Mouse (Mus musculus) T-helper 17 cell (primary cell): ENCODE measurements around the gene Nipa2.

Experiments
- in situ Hi-C, 2 experiments: fragments of 300-600 bp; cut with MboI, MseI; formaldehyde crosslinking; loops; 1 replicate in 1 of 2; 2 replicates in 1 of 2; pipeline ENCODE4 v1.15.1; 2025; ENCODE audit warnings: high pct_unique_total_duplicates in 2 of 2

The Nipa2 gene

DNA sequence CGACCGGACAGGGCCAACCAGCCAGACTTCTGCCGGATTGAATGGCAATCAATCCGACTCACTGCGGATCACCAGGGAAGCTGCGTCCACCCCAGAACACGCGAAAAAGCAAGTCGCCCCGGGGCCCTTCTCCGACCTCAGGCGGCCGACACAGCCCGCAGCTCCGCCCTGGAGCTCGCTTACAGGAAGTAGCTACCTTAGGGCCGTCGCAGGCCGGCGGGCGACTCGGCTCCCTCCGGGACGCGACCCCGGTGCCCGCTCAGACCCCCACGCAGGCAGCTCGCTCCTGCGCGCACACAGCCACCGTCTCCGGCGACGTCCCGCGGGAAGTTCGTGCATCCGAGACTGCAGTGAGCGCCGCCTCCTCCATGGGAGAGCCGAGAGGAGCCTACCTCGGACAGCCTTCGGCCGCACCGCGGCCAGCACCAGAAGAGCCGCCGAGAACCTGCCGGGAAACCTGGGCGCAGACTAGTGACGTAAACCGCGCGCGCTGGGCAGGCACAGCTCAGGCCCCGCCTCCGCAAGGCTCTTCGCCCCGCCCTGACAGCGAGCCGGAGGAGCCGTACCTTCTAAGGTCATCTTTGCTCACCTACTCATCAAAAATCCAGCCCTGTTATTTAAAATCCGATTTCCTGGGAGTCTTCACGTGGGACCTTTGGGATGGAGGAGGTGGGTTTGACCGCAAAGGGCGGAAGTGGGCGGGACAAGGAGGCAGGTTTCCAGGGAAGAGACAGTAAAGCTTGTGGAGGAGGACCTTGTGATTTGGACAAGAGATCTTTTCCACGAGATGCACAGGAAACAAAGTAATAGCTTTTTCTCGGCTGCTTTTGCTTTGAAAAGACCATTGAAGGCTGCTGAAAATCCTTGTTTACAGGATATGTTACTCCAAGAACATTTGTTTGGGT, at the start of gene Nipa2:
Gene Nipa2, minus strand, starts transcription at position 473 of the 905 bp plus-strand sequence.
- in situ Hi-C loops: no loop called here

DNA sequence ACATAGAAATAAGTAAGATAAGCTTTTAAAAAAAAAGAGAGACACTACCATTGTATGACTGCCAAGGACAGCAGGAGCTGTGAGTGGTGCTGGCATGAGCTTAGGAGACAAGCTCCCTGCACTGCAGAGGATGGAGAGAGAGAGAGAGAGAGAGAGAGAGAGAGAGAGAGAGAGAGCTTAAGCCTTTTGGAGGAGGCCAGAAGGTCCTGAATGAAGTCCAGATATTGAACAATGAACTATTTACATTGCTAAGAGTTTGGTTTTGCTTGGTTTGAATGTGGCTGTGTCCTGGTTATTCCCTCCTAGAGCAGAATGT, 48.7 kb upstream of the Nipa2 start:
- in situ Hi-C loops: no loop called here

DNA sequence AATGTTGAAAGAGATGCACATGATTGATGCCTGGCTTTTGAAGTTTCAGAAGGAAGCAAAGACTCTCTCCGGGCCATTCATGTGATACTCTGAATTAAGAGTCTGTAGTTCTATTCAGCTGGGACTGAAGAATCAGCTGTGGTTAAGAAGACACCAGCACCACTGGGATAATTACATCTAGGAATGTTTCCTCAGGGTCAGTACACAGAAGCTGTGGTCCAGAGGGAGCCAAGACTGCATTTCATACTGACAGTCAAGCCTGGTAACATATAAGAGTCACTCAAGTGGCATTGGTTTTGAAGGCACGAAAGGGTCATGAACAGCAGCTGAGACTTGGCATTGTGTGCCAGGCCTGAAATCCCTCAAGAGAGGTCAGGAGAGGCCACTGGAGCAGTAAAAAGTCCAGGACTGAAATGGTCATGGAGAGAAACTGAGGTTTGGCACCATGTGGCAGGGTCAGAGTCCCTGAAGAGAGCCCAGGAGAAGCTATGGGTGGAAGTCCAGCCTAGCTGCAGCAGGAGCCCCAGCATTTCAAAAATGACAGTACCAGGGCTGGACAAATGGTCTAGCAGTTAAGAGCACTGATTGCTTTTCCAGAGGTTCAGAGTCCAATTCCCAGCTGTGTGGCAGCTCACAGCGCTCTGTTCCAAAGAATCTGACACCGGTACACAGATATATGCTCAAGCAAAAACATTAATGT, 48.2 kb upstream of the Nipa2 start:
- in situ Hi-C loops: no loop called here

DNA sequence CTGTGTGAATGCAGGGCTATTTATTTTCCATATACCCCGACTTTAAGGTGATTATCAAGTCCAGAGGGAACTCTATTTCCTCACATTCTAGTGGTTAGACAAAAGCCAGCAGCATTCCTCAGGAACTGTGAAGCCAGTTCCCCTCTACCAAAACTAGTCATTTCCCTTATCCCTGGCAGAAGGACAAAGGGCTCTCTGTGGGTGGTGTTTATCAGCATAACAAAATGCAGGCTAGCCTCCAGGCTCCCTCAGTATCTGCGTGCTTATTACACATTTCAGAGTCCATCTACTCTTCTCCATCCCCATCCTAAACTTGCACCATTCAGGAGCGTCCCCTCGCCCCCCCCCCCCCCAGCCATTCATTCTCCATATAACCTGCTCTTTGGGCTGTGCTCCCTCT, 36.7 kb upstream of the Nipa2 start:
- in situ Hi-C loops: no loop called here

DNA sequence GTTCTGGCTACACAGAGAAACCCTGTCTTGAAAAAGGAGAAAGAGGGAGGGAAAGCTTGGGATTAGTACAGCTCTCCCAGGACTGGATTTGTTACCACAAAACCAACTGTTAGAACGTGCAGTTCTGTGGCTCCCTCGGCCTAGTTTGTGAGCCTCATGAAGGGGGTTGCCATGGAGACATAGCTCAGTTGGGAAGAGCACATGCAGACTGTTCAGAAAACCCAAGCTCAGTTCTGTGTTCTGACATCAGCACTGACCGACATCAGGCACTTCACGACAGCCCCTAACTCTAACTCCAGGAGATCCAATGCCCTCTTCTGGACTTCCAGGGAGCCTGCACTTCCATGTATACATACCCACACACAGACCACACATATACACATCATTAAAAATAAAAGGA, 32.7 kb upstream of the Nipa2 start:
- in situ Hi-C loops: no loop called here

DNA sequence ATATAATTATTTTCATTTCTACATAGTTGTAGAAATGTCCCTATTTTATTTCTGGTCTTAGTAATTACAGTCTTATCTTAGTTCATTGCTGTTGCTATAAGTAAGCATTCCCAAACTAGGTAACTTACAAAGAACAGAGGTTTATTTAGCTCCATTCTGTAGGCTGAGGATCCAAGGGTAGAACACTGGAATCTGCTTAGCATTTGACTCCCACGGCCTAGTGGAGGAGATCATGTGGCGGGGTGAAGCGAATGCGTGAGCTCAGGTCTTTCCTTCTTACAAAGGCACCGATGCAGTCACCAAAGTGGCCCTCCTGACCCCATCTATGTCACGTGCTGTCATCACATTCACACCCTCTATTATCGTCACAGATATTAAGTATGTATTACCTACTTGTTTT, 29.6 kb upstream of the Nipa2 start:
- in situ Hi-C loops: loop anchor here in 1 of 2 experiments (5.0 kb wide), 1 partner anchor 50 kb away; no protein-coding TSS in a partner anchor

DNA sequence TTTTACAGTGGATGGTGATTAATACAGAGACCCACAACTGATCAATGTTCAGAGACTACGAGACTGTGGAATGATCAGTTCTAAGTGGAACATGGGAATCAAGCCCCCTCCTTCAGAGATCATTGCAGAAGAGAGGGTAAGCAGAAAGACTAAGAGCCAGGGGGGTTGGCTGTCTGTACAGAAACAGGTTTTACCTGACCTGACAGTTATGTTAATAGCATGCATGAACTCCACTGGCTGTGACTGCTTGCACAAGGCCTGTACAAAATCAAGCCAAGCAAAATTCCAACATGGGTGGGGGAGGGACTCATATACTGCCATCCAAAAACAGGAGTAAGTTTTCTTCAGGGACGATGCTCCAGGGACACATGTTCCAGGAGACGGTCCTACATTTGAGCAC, 28.9 kb upstream of the Nipa2 start:
- in situ Hi-C loops: loop anchor here in 1 of 2 experiments (5.0 kb wide), 1 partner anchor 51 kb away; no protein-coding TSS in a partner anchor

DNA sequence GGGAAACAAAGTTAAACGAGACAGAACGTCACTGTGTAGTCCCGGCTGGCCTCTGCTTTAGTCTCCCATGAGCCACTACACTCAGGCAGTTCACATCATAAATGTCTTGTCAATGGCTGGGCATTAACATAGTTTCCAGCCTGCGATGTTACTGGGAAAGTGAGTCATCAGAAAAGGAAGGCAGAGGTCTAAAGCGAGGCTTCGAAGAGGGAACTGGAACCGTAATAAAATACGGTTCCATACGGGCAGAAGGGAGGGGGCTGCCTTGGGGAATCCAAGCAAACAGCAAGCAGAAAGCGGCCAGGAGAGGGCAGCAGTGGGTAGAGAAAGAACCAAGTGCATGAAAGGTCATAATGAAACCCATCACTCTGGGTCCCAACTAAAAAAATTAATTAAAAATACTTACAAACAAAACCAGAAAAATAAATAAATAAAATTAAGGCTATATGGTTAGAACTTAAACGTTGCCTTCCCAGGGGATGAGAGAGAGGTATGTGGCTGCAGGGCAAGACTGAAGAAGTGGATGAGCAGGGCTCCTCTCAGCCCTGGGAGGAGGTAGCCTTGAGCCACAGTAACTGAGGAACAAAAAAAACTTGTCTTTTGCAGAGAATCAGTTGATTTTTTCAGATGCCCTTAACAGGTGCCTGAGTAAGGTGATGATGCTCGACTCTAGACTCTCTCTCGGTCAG, 24.4 kb upstream of the Nipa2 start:
- in situ Hi-C loops: no loop called here

DNA sequence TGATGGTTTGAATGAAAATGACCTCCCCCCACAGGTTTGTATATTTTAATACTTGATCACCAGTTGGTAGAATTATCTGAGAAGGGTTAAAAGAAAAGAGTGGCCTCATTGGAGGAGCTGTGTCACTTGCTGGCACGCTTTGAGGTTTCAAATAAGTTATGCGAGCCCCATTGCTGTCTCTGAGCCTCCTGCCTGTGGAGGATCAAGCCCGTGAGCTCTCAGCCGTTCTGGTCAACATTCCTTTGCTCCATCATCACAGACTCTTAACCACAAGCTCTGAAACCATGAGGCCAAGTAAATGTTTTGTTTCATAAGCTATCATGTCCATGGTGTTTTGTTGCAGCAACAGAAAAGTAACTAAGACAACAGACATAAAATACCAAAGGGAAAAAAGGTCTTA, 22.5 kb upstream of the Nipa2 start:
- in situ Hi-C loops: no loop called here

DNA sequence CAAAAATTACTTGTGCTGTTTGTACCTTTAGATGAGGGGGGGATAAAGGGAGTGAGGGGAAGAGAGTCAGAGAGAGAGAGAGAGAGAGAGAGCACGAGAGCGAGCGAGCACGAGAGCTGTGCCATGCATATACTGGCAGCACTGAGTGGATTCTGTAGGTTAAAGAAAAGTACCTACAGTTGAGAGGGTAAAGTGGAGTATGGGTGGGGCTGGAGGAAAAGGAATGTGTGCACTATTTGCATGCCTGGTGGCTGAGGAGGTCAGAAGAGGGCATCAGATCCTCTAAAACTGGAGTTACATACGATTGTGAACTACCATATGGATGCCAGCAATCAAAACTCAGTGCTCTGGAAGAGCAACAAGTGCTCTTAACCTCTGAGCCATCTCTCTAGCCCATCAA, 20.8 kb upstream of the Nipa2 start:
- in situ Hi-C loops: no loop called here

DNA sequence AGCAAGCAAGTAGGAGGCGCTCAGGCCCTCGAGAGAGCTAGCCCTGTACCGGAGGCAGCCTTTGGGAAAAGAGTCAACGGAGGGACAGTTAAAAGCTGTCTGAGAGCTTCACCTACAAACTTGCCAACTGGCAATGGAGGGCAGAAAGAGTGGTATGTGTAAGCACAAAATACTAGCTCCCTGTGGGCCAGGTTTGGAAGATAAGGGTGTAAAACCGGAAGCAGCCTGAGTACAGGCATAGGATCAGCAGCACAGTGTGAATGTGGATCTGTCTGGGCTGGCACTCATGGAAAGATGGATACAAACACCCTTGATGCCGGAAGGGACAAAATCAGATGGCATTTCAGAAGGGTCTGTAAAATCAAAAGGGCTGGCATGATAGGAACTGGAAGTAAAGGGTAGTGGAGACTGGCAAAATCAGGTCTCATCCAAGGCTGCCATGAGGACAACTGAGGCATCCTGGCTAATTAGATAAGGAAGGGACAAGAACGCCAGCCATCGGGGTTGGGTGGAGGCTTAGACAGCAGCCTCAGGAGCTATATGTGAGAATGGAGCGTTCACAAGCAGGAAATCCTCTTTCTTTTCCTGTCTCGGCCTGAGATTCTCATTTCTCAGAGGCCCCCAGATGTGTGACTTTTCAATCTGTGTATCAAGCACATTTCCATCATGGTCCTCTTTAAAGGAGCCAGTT, 19.9 kb upstream of the Nipa2 start:
- in situ Hi-C loops: no loop called here

DNA sequence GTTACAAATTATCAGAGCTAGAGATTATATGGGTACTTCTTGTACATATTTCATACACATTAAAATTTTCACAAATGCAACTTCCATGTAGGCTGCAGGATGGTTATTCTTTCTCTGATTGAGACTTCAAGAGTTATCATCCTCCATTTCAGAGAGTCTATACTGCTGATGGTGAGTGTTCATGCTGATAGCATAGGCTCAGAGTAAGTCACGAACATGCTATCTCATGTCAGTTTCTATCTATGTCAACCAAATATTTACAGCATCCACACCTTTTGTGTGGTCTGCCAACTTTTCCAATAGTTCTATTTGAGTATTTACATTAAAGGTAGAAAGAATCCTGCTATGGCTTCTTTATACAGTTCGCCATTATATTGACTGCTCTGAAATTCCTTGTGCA, 19.2 kb upstream of the Nipa2 start:
- in situ Hi-C loops: no loop called here

DNA sequence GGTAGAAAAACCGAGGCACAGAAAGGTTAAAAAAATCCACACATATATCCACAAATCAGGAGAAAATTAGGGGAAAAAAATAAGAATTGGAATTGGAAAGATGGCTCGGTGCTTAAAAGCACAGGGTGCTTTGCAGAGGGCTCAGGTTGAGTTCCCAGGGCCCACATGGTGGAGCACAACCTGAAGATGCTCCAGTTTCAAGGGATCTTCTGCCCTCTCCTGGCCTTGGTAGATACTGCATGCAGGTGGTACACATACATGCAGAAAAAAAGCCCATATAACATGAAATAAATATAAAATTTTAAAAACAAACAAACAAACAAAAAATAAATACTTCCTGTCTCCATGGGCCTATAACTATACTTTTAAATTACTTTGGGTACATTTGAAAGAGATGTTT, 12.2 kb upstream of the Nipa2 start:
- in situ Hi-C loops: no loop called here

DNA sequence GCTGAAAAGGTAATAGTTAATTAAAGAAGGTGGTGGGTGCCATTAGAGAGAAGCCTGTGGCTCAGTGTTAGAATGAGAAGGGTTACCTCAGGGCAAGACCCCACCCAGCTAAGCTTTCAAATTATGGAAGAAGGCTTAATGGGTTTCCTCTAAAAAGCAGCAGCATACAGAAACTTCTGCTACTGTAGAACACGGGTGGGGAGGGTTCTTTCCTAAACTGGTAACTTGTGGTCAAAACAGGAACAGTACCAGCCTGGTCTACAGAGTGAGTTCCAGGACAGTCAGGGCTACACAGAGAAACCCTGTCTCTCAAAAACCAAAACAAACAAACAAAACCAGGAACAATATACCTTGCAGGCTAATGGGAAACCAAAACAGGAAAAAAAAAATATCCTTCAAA, 7.1 kb upstream of the Nipa2 start:
- in situ Hi-C loops: loop anchor here in 1 of 2 experiments (5.0 kb wide), 1 partner anchor 177 kb away; the partner anchor contains the start of gene Tubgcp5

DNA sequence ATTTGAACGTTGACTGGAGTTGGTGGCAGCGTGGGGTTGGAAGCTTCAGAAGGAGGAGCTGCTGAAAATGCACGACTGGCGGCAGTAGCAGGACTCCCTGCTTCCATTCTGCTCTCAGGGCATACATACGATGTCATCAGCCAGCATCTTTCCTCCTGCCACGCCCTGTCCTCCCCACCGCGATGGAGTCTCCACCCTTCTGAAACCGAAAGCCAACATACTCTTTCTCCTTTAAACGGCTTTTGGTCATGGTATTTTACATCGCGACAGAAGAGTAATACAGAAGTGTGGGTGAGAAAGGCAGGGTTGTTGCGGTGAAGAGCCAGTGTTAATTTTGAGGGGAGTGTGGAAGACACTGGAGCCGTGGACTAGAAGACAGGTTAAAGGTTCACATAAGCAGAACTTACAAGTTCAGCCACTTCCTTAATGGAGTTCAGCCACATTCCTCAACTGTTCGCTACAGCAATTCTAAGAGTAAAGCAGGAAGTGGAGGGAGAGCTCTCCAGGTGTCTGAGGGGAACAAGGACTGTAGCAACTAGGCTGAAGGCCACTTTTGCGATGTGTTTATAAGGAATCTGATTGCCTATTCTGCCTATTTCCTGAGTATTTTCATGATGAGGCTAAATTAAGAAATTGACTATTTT, 6.1 kb upstream of the Nipa2 start:
- in situ Hi-C loops: loop anchor here in 1 of 2 experiments (5.0 kb wide), 1 partner anchor 176 kb away; the partner anchor contains the start of gene Tubgcp5

DNA sequence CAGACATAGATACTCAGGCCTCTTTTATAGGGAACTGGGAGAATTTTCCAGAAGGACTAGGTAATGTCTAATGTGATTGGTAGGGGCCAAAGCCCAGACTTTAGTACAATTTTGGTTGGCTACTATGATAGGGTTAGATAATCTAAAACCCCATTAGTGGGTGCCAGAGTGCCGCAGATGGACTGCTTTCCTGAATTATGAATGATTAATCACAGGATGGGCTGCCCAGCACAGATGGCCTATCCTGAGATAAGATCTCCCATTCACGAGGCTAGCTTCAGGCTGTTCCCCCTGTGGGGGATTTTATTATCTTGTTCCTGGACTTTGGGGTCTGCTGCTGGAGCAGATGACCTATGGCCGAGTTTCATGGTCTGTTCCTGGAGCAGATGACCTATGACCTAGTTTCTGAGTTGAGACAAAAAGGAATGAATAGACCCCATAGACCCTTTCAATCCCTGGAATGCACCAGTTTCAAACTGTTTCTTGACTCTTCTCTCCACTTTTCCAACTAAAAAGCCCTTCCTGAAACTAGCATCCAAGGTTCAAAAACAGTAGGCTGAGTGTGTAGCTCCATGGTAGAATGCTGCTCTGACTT, 4.7 kb upstream of the Nipa2 start:
- in situ Hi-C loops: loop anchor here in 1 of 2 experiments (5.0 kb wide), 1 partner anchor 175 kb away; the partner anchor contains the start of gene Tubgcp5

DNA sequence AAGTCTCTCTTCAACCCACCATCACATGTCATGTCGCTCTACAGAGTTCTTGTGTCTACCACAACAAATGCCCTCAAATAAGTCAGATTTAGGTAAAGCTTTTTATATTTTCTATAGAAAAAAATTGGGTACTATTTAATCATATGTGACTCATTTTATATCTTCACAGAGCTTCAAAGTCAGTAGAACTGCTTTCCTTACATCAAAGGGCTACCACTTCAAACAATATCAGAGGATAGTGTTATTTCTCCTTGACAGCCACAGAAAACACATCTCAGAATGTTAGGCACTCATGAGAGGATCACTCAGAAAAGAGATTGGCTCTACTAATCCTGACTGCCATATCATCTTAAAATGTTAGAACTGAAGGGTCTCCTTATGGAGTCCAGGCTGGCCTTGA, 1.8 kb downstream of the Nipa2 start:
- in situ Hi-C loops: no loop called here

DNA sequence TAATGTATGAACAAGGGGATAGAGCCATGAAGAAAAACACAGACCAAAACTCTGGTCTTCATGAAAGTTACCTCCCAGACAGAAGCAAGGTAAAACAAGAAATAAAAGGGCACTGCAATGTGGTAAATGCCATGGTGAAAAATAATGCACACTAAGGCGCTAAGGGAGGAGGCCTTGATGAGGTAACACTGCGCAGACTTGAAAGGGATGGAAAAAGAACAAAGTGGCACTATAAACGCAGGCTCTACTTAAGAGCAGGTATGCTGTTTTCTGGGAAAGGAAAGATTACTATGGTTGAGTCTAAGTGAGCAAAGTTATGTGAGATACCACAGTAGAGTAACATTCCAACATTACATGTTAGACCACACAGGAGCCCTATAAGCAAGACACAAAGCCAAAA, 2.5 kb downstream of the Nipa2 start:
- in situ Hi-C loops: no loop called here

DNA sequence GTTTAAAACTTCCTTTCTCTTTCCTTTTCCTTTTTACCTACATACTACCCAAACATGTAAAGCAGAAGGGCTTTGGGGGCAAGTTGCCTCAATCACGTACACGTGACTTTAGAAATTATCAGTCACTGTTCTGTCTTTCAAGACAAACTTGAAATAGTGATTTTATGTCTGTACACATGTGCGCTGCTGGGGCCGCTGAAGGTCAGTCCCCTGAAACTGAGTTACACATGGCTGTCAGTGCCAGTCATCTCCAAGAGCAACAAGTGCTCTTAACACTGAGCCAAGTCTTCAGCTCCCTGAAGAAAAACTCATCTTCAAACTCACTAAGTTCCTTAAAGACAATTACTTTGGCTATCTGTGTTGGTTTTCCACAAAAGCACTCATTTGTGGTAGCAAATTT, 4.4 kb downstream of the Nipa2 start:
- in situ Hi-C loops: no loop called here

DNA sequence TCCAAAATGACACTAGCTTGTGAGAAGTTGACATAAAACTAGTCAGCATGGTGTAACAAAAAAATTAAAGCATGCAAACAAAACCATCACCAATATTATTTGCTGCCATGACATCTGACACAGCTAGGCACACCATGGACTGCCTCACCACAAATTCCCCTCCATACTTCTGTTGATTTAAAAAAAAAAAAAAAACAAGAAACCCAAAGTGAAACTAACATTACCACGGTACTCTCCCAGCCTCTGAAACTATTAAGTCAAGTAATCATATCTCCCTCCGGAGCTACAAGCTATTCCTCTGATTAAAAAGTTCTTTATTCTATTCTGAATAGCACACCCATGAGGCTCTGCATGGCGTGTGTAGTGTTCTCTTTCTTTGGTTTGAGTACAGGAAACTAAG, 5.1 kb downstream of the Nipa2 start:
- in situ Hi-C loops: no loop called here

DNA sequence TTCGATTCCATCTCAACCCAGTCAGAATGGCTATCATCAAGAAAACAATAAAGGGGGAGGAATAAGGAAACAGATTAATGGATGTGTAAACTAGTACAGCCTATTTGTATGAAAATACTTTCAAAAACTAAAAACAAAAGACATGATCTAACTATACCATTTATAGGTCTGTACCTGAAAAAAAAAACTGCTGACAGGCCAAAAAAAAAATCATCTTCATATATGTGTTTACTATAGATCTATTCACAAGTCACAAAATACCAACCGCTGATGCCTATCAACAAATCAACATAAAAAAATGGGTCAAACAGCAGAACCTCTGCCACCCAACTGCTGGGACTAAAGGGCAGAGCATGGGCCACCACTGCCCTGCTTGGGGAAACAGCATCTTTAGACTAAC, 6.2 kb downstream of the Nipa2 start:
- in situ Hi-C loops: no loop called here
